Mouse (Mus musculus) CH12.LX (cell line): ENCODE measurements around the gene Otx2. TPM values are rescaled to one million over a fixed set of nuclear protein-coding genes. Genes with fewer than 3 reads are reported as not detected.

Source experiments
- DNase-seq: peaks from one replicate; pipeline ENCODE4 v3.0.0-alpha.2; 2013; ENCODE audit errors: extremely low read depth
- H3K27ac ChIP-seq: 2 replicates; pipeline ENCODE4 v1.5.1; 2012; ENCODE audit warnings: low read depth, mild to moderate bottlenecking, control low read depth, moderate library complexity; ENCODE audit not compliant: insufficient read depth
- H3K27me3 ChIP-seq: replicated peaks from 2 replicates; pipeline ENCODE3; 2012; ENCODE audit warnings: inconsistent platforms
- H3K36me3 ChIP-seq, 2 experiments: replicated peaks in 1 of 2; 2 replicates each; pipeline versions ENCODE3 to v1.6.1; 2012; ENCODE audit warnings: inconsistent platforms in 1 of 2, low read length in 1 of 2, mild to moderate bottlenecking in 1 of 2, mixed read lengths in 1 of 2, moderate library complexity in 1 of 2; ENCODE audit not compliant: control insufficient read depth in 1 of 2, insufficient read depth in 1 of 2
- H3K4me1 ChIP-seq, 2 experiments: 2 replicates each; pipeline ENCODE4 v1.6.1; 2012; ENCODE audit warnings: inconsistent platforms in 1 of 2, moderate library complexity in 1 of 2; ENCODE audit not compliant: insufficient read depth in 2 of 2, control insufficient read depth in 1 of 2
- H3K4me2 ChIP-seq: 2 replicates; pipeline ENCODE4 v1.6.1; 2012; ENCODE audit warnings: low read depth, mild to moderate bottlenecking, control low read depth; ENCODE audit not compliant: poor library complexity, insufficient read depth, severe bottlenecking
- H3K4me3 ChIP-seq, 3 experiments: fragments of 150-350 bp in 1 of 3; sonication (generic) in 1 of 3; replicated peaks in 1 of 3; 2 replicates each; pipeline versions ENCODE3 to v1.5.1; 2011 to 2012; ENCODE audit warnings: low read depth in 2 of 3, low read length in 2 of 3, mild to moderate bottlenecking in 2 of 3, moderate library complexity in 2 of 3, control low read depth in 1 of 3, improper control_type of control experiment in 1 of 3, inconsistent platforms in 1 of 3, mixed read lengths in 1 of 3; ENCODE audit not compliant: poor library complexity in 1 of 3
- H3K79me2 ChIP-seq: replicated peaks from 2 replicates; pipeline ENCODE4 v1.6.1; 2012; ENCODE audit warnings: mild to moderate bottlenecking, moderate library complexity; ENCODE audit not compliant: control insufficient read depth, poor library complexity, insufficient read depth, severe bottlenecking; ENCODE audit errors: extremely low read depth
- H3K9ac ChIP-seq: 2 replicates; pipeline ENCODE4 v1.6.1; 2012; ENCODE audit warnings: low read depth, mild to moderate bottlenecking, control low read depth, moderate library complexity; ENCODE audit not compliant: insufficient read depth
- H3K9me3 ChIP-seq: replicated peaks from 2 replicates; pipeline ENCODE3; 2012; ENCODE audit warnings: low read length, inconsistent platforms, mixed read lengths
- CHD1 ChIP-seq: IDR thresholded peaks from 2 replicates; pipeline ENCODE4 v1.6.1; 2012; ENCODE audit warnings: low read depth, low read length, improper control_type of control experiment, inconsistent platforms
- CHD2 ChIP-seq: IDR thresholded peaks from 2 replicates; pipeline ENCODE4 v1.6.1; 2011; ENCODE audit warnings: low read length, improper control_type of control experiment
- E2F4 ChIP-seq: IDR thresholded peaks from 2 replicates; pipeline ENCODE4 v1.6.1; 2011; ENCODE audit warnings: low read depth, low read length, improper control_type of control experiment; ENCODE audit not compliant: insufficient replicate concordance
- ELF1 ChIP-seq: IDR thresholded peaks from 2 replicates; pipeline ENCODE4 v1.6.1; 2014; ENCODE audit warnings: low read depth, mild to moderate bottlenecking, inconsistent platforms, low read length, improper control_type of control experiment
- GABPA ChIP-seq: IDR thresholded peaks from 2 replicates; pipeline ENCODE4 v1.6.1; 2012; ENCODE audit warnings: low read depth, low read length, improper control_type of control experiment, inconsistent platforms; ENCODE audit not compliant: insufficient replicate concordance
- HCFC1 ChIP-seq: IDR thresholded peaks from 2 replicates; pipeline ENCODE4 v1.6.1; 2012; ENCODE audit warnings: low read depth, mild to moderate bottlenecking, inconsistent platforms, low read length, improper control_type of control experiment
- IRF4 ChIP-seq: IDR thresholded peaks from 2 replicates; pipeline ENCODE4 v1.6.1; 2014; ENCODE audit warnings: low read depth, mild to moderate bottlenecking, inconsistent platforms, low read length, improper control_type of control experiment
- JUN ChIP-seq: IDR thresholded peaks from 2 replicates; pipeline ENCODE4 v1.6.1; 2011; ENCODE audit warnings: low read depth, mild to moderate bottlenecking, low read length, improper control_type of control experiment, moderate library complexity; ENCODE audit not compliant: insufficient read depth
- JUND ChIP-seq: conservative IDR thresholded peaks from 2 replicates; pipeline ENCODE4 v1.6.1; 2011; ENCODE audit warnings: low read depth, low read length, improper control_type of control experiment
- MAX ChIP-seq: IDR thresholded peaks from 2 replicates; pipeline ENCODE4 v1.6.1; 2011; ENCODE audit warnings: low read length, improper control_type of control experiment
- MAZ ChIP-seq: IDR thresholded peaks from 2 replicates; pipeline ENCODE4 v1.6.1; 2012; ENCODE audit warnings: low read depth, mild to moderate bottlenecking, inconsistent platforms, low read length, improper control_type of control experiment, moderate library complexity
- MEF2A ChIP-seq: IDR thresholded peaks from 2 replicates; pipeline ENCODE4 v1.6.1; 2014; ENCODE audit warnings: low read depth, mild to moderate bottlenecking, inconsistent platforms, low read length, improper control_type of control experiment, borderline replicate concordance
- MXI1 ChIP-seq: IDR thresholded peaks from 2 replicates; pipeline ENCODE4 v1.6.1; 2011; ENCODE audit warnings: mild to moderate bottlenecking, low read depth, low read length, improper control_type of control experiment
- MYC ChIP-seq: IDR thresholded peaks from 2 replicates; pipeline ENCODE4 v1.6.1; 2011; ENCODE audit warnings: low read depth, mild to moderate bottlenecking, improper control_type of control experiment, low read length
- NELFE ChIP-seq: IDR thresholded peaks from 2 replicates; pipeline ENCODE4 v1.6.1; 2011; ENCODE audit warnings: low read depth, low read length, improper control_type of control experiment
- PAX5 ChIP-seq: IDR thresholded peaks from 2 replicates; pipeline ENCODE4 v1.6.1; 2012; ENCODE audit warnings: low read length, inconsistent platforms, mixed read lengths
- SMC3 ChIP-seq: IDR thresholded peaks from 2 replicates; pipeline ENCODE4 v1.6.1; 2011; ENCODE audit warnings: low read depth, low read length, improper control_type of control experiment
- TBP ChIP-seq: conservative IDR thresholded peaks from 2 replicates; pipeline ENCODE4 v1.6.1; 2011; ENCODE audit warnings: low read depth, low read length, improper control_type of control experiment
- TCF12 ChIP-seq: IDR thresholded peaks from 2 replicates; pipeline ENCODE4 v1.6.1; 2014; ENCODE audit warnings: low read depth, mild to moderate bottlenecking, inconsistent platforms, low read length, improper control_type of control experiment
- UBTF ChIP-seq: IDR thresholded peaks from 2 replicates; pipeline ENCODE4 v1.6.1; 2012; ENCODE audit warnings: low read depth, mild to moderate bottlenecking, inconsistent platforms, low read length, improper control_type of control experiment, moderate library complexity
- USF1 ChIP-seq: IDR thresholded peaks from 2 replicates; pipeline ENCODE4 v1.6.1; 2014; ENCODE audit warnings: low read depth, mild to moderate bottlenecking, inconsistent platforms, low read length, improper control_type of control experiment
- USF2 ChIP-seq: conservative IDR thresholded peaks from 2 replicates; pipeline ENCODE4 v1.6.1; 2011; ENCODE audit warnings: low read depth, low read length, improper control_type of control experiment
- ZC3H11A ChIP-seq: IDR thresholded peaks from 2 replicates; pipeline ENCODE4 v1.6.1; 2012; ENCODE audit warnings: low read depth, mild to moderate bottlenecking, inconsistent platforms, low read length, improper control_type of control experiment
- ZKSCAN1 ChIP-seq: IDR thresholded peaks from 2 replicates; pipeline ENCODE4 v1.6.1; 2012; ENCODE audit warnings: low read depth, inconsistent platforms, low read length, improper control_type of control experiment, borderline replicate concordance
- ZMIZ1 ChIP-seq: IDR thresholded peaks from 2 replicates; pipeline ENCODE4 v1.6.1; 2012; ENCODE audit warnings: low read depth, mild to moderate bottlenecking, inconsistent platforms, low read length, improper control_type of control experiment
- ZNF384 ChIP-seq: IDR thresholded peaks from 2 replicates; pipeline ENCODE4 v1.6.1; 2012; ENCODE audit warnings: low read depth, low read length, improper control_type of control experiment, inconsistent platforms
- dilution Hi-C: fragments of 300-500 bp; cut with MboI; formaldehyde crosslinking; loops from 2 replicates; pipeline ENCODE4 v1.14.3; 2020; ENCODE audit warnings: low sequenced_read_pairs; ENCODE audit not compliant: extremely low pct_unique_long_range_greater_than_20kb, extremely low pct_ligation_motif_present
- in situ Hi-C: fragments of 300-500 bp; cut with MboI; formaldehyde crosslinking; loops from 3 replicates; pipeline ENCODE4 v1.14.3; 2019; ENCODE audit warnings: low sequenced_read_pairs, low pct_ligation_motif_present, low pct_unique_long_range_greater_than_20kb, mixed read lengths
- polyA plus RNA-seq: library from polyadenylated mRNA; unstranded; fragments of >175 nt; gene quantifications from 2 replicates; pipeline ENCODE4 v1.2.1, GENCODE M21; 2012; ENCODE audit warnings: low read depth; ENCODE audit not compliant: insufficient read length
- total RNA-seq, 2 experiments: library from RNA; depleted of rRNA; stranded (reverse); fragments of 300-350 nt in 1 of 2; fragments of >200 nt in 1 of 2; gene quantifications; 2 replicates each; pipeline ENCODE4 v1.2.3; 2012 to 2014

Gene Otx2
- total and polyA plus RNA-seq, 3 experiments: not detected

- in situ Hi-C loops: loop anchor here (25.0 kb wide), 1 partner anchor 708 kb away; no protein-coding TSS in a partner anchor
- no peak overlapping the region for H3K9ac ChIP-seq
These were observed 44.2 kb downstream of the Otx2 start for GRCm38 (mm10) chr14:48629404-48629803.

GRCm38 (mm10) chr14:48626271-48626670 is 47.3 kb downstream of the Otx2 start:
- Histone ChIP-seq H3K36me3 (no peaks in the 10 kb centered on the region), H3K9me3 (peaks cover 3% of the 10 kb centered on the region)
- DNase-seq: no peak
- no peak for TF ChIP-seq ZC3H11A
- no peak for TF ChIP-seq ZKSCAN1
- TF ChIP-seq GABPA: no peak
- no peak for TF ChIP-seq MYC
- TF ChIP-seq JUND: no peak
- TF ChIP-seq NELFE: no peak
- TF ChIP-seq E2F4: no peak
- no peak for TF ChIP-seq USF2
- TF ChIP-seq ELF1: no peak
- TF ChIP-seq ZNF384: no peak
- no peak for TF ChIP-seq TCF12
- TF ChIP-seq IRF4: no peak
- no peak for TF ChIP-seq CHD1
- no peak for TF ChIP-seq USF1
- no peak for TF ChIP-seq MAZ
- TF ChIP-seq, all 38 proteins: peak for 0
- Histone ChIP-seq H3K27me3 (no peaks in the 10 kb centered on the region), H3K27ac (no peak overlapping the region), H3K4me1 (no peaks in the 10 kb centered on the region), H3K4me3 (no peak overlapping the region), H3K4me2 (no peak overlapping the region), H3K9ac (no peak overlapping the region), H3K79me2 (no peaks in the 10 kb centered on the region)
- in situ Hi-C loops: loop anchor here (25.0 kb wide), 1 partner anchor 711 kb away; no protein-coding TSS in a partner anchor
- dilution Hi-C loops: no loop called here

More at GRCm38 (mm10) chr14:48629404-48629803, 44.2 kb downstream of the Otx2 start:
- no peaks in the 10 kb centered on the region for H3K4me1 ChIP-seq
- H3K79me2 ChIP-seq: no peaks in the 10 kb centered on the region
- H3K4me3 ChIP-seq: no peak overlapping the region
- dilution Hi-C loops: no loop called here
- no peaks in the 10 kb centered on the region for H3K9me3 ChIP-seq
- H3K27ac ChIP-seq: no peak overlapping the region
- H3K4me2 ChIP-seq: no peak overlapping the region
- H3K27me3 ChIP-seq: no peaks in the 10 kb centered on the region
- no peak for DNase-seq
- TF ChIP-seq SMC3: no peak
- no peak for TF ChIP-seq ZNF384
- no peak for TF ChIP-seq TBP
- TF ChIP-seq ZMIZ1: no peak
- no peak for TF ChIP-seq CHD2
- no peak for TF ChIP-seq PAX5
- no peak for TF ChIP-seq MXI1
- TF ChIP-seq HCFC1: no peak
- no peak for TF ChIP-seq GABPA
- no peak for TF ChIP-seq UBTF
- no peak for TF ChIP-seq USF2
- no peak for TF ChIP-seq E2F4
- no peak for TF ChIP-seq MEF2A
- no peak for TF ChIP-seq ZC3H11A
- TF ChIP-seq JUN: no peak
- no peak for TF ChIP-seq MAX
- TF ChIP-seq, all 38 proteins: peak for 0
- no peaks in the 10 kb centered on the region for H3K36me3 ChIP-seq
